Mouse (Mus musculus) C2C12 (cell line): ENCODE data around the gene Ppwd1. TPM values are rescaled to one million over a fixed set of nuclear protein-coding genes. Genes with fewer than 3 reads are reported as not detected.

Source experiments
- H3K27me3 ChIP-seq: one replicate; pipeline ENCODE4 v1.6.1; 2011; ENCODE audit not compliant: control insufficient read depth, insufficient read depth, insufficient read length
- H3K36me3 ChIP-seq: one replicate; pipeline ENCODE4 v1.6.1; 2011; ENCODE audit not compliant: control insufficient read depth, insufficient read depth
- H3K4me3 ChIP-seq: one replicate; pipeline ENCODE4 v1.5.1; 2011; ENCODE audit warnings: mild to moderate bottlenecking, control low read depth; ENCODE audit not compliant: poor library complexity, insufficient read depth, severe bottlenecking
- H3K79me2 ChIP-seq: one replicate; pipeline ENCODE4 v1.6.1; 2011; ENCODE audit not compliant: control insufficient read depth, insufficient read depth
- H3K79me3 ChIP-seq: one replicate; pipeline ENCODE4 v1.6.1; 2011; ENCODE audit warnings: low read depth, control low read depth
- H3ac ChIP-seq: one replicate; pipeline ENCODE3; 2011; ENCODE audit warnings: low read depth; ENCODE audit not compliant: control insufficient read depth, insufficient read length
- MYOD1 ChIP-seq: IDR thresholded peaks from one replicate; pipeline ENCODE4 v1.6.1; 2011; ENCODE audit warnings: low read depth; ENCODE audit not compliant: control insufficient read depth, insufficient read length
- USF1 ChIP-seq: IDR thresholded peaks from one replicate; pipeline ENCODE4 v1.6.1; 2011; ENCODE audit warnings: low read depth, mild to moderate bottlenecking, control low read depth, moderate library complexity
- polyA plus RNA-seq: library from polyadenylated mRNA; unstranded; fragments of >200 nt; fragmentation: generic; extraction: Trizol; gene quantifications from one replicate; pipeline ENCODE4 v1.2.1, GENCODE M21; 2012; ENCODE audit warnings: missing spikeins

Ppwd1 gene
- polyA plus RNA-seq, 1 experiment = 6.0 TPM

DNA sequence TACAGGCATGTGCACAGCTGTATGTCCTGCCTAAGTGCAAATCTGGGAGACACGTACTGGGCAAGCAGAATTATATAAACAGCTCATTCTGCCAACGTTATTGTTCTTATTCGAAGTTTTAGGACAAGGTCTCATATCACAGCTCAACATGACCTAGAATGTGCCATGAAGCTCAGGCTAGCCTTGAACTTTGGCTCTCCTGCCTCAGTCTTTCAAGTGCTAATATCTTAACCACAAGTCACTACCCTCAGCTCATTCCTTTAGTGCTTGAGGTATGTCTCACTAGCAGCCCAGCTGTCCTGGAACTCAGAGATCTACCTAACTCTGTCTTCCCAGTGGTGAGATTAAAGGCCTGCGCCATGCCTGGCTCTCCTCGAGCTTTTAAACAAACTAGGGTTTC is 56.9 kb downstream of the Ppwd1 start:
- peaks cover 50% of the 10 kb centered on the region for H3K79me2 ChIP-seq
- H3K27me3 ChIP-seq = no peaks in the 10 kb centered on the region
- H3K79me3 ChIP-seq = peaks cover 34% of the 10 kb centered on the region
- H3K4me3 ChIP-seq = no peak overlapping the region
- H3K36me3 ChIP-seq = peaks cover 28% of the 10 kb centered on the region
- TF ChIP-seq MYOD1 (peak; percentile 34), USF1 (no peak)
- H3ac ChIP-seq = no peak overlapping the region

GRCm38 (mm10) chr13:104155686-104156085 is 73.0 kb downstream of the Ppwd1 start:
- H3K36me3 ChIP-seq = peaks cover 27% of the 10 kb centered on the region

More at GRCm38 (mm10) chr13:104155686-104156085, 73.0 kb downstream of the Ppwd1 start:
- H3K27me3 ChIP-seq = no peaks in the 10 kb centered on the region
- no peaks in the 10 kb centered on the region for H3K79me2 ChIP-seq
- no peaks in the 10 kb centered on the region for H3K79me3 ChIP-seq
- H3K4me3 ChIP-seq = no peak overlapping the region
- TF ChIP-seq USF1 = no peak
- H3ac ChIP-seq = no peak overlapping the region

Other genes starting within 250 kb of the Ppwd1 start
- 13.9 TPM for gene Nln, start 119.2 kb downstream of the Ppwd1 start, polyA plus RNA-seq
- 1.3 TPM for gene Sgtb, start 119.1 kb downstream of the Ppwd1 start, polyA plus RNA-seq
- 23.4 TPM for gene Trappc13, start 50.4 kb downstream of the Ppwd1 start, polyA plus RNA-seq
- 3.0 TPM for gene Trim23, start 50.0 kb downstream of the Ppwd1 start, polyA plus RNA-seq
- gene Cenpk, start 232 bp downstream of the Ppwd1 start, polyA plus RNA-seq = 12.6 TPM
- 1.3 TPM for gene Adamts6, start 59.0 kb upstream of the Ppwd1 start, polyA plus RNA-seq